Mouse (Mus musculus) small intestine, adult 2 months (tissue): ENCODE data around the gene Ankrd65.

ENCODE experiments used
- CTCF ChIP-seq: fragments of 200-500 bp; IDR thresholded peaks from 2 replicates; pipeline ENCODE4 v1.5.1; 2012; ENCODE audit warnings: low read depth, mild to moderate bottlenecking, control low read depth, inconsistent platforms, low read length, moderate library complexity, mixed read lengths; ENCODE audit not compliant: insufficient replicate concordance, insufficient read length; ENCODE audit errors: extremely low read depth
- POLR2A ChIP-seq: fragments of 200-500 bp; IDR thresholded peaks from 2 replicates; pipeline ENCODE4 v1.6.1; 2012; ENCODE audit warnings: low read depth, mild to moderate bottlenecking, control low read depth, inconsistent platforms, low read length, moderate library complexity

- TF ChIP-seq CTCF (no peak), POLR2A (no peak)
Observed at GRCm38 (mm10) chr4:155770626-155771025, 19.6 kb upstream of the Ankrd65 start.
